Mouse (Mus musculus): ENCODE measurements around the gene Lpar5.

The Lpar5 gene

GRCm38 (mm10) chr6:125087937-125088336 is 20.2 kb downstream of the Lpar5 start:
- DNase-seq, result no peak

- no peak for DNase-seq
Measured at GRCm38 (mm10) chr6:125088561-125089321, 21.0 kb downstream of the Lpar5 start.

- DNase-seq, result no peak
Measured at GRCm38 (mm10) chr6:125089521-125090321, 22.0 kb downstream of the Lpar5 start.

GRCm38 (mm10) chr6:125090341-125091085 is 22.8 kb downstream of the Lpar5 start:
- no peak for DNase-seq

- no peak for DNase-seq
Measured at GRCm38 (mm10) chr6:125092372-125092771, 24.7 kb downstream of the Lpar5 start.

- no peak for DNase-seq
Measured at GRCm38 (mm10) chr6:125094843-125095242, 27.1 kb downstream of the Lpar5 start.

GRCm38 (mm10) chr6:125095391-125096278 is 27.9 kb downstream of the Lpar5 start, which contains the start of gene Chd4:
Gene Chd4 (plus strand): TSS chr6:125095981.
- DNase-seq, result peak; percentile 91 to 95

- no peak for DNase-seq
Measured at GRCm38 (mm10) chr6:125096279-125096596, 28.5 kb downstream of the Lpar5 start.

- DNase-seq, result peak; percentile 57 to 63
Measured at GRCm38 (mm10) chr6:125096597-125097345, 29.1 kb downstream of the Lpar5 start.

GRCm38 (mm10) chr6:125097346-125097689 is 29.6 kb downstream of the Lpar5 start:
- no peak for DNase-seq

- DNase-seq, result no peak
Measured at GRCm38 (mm10) chr6:125097951-125098350, 30.2 kb downstream of the Lpar5 start.

- DNase-seq, result no peak
Measured at GRCm38 (mm10) chr6:125098513-125098912, 30.8 kb downstream of the Lpar5 start.

GRCm38 (mm10) chr6:125099421-125099971 is 31.8 kb downstream of the Lpar5 start:
- DNase-seq, result peak; percentile 56 to 60

- no peak for DNase-seq
Measured at GRCm38 (mm10) chr6:125101444-125101843, 33.7 kb downstream of the Lpar5 start.

GRCm38 (mm10) chr6:125104223-125104622 is 36.5 kb downstream of the Lpar5 start:
- no peak for DNase-seq

- no peak for DNase-seq
Measured at GRCm38 (mm10) chr6:125107705-125108104, 40.0 kb downstream of the Lpar5 start.

GRCm38 (mm10) chr6:125109371-125109770 is 41.7 kb downstream of the Lpar5 start:
- no peak for DNase-seq

- DNase-seq, result no peak
Measured at GRCm38 (mm10) chr6:125110927-125111326, 43.2 kb downstream of the Lpar5 start.

GRCm38 (mm10) chr6:125112553-125112952 is 44.8 kb downstream of the Lpar5 start:
- no peak for DNase-seq

- DNase-seq, result no peak
Measured at GRCm38 (mm10) chr6:125119387-125119786, 51.7 kb downstream of the Lpar5 start.

GRCm38 (mm10) chr6:125128724-125129123 is 61.0 kb downstream of the Lpar5 start:
- DNase-seq, result no peak
